Mouse (Mus musculus) heart, embryonic 11.5 days (tissue): ENCODE measurements at regions not wholly inside any gene's neighbourhood (a gene's known extent, or its start where the extent isn't known, plus 50 kb on each side); places are given as distances from the start of the nearest gene placed in this dataset.
"Not testable (repeated sequence)": the region's sequence is repeated elsewhere in the genome, so short reads cannot be mapped to it uniquely, and the experiment has no call there.

ENCODE experiments used
- ATAC-seq: fragments of 200-750 bp; cut with Nextera tagmentation; replicated peaks from 2 replicates; pipeline ENCODE4 v1.8.0; 2017; ENCODE audit warnings: moderate library complexity; ENCODE audit not compliant: insufficient number of reproducible peaks, low FRiP score, low TSS enrichment
- H3K27ac ChIP-seq: fragments of 300-500 bp; sonication (generic); 2 replicates; pipeline ENCODE4 v1.5.1; 2014; ENCODE audit warnings: mild to moderate bottlenecking, low read depth, low read length
- H3K27me3 ChIP-seq: fragments of 300-500 bp; sonication (generic); 2 replicates; pipeline ENCODE4 v1.6.1; 2014; ENCODE audit warnings: mild to moderate bottlenecking, low read length, mixed read lengths; ENCODE audit not compliant: control insufficient read depth, insufficient read depth
- H3K36me3 ChIP-seq: fragments of 300-500 bp; sonication (generic); 2 replicates; pipeline ENCODE4 v1.6.1; 2014; ENCODE audit warnings: mild to moderate bottlenecking, low read length, moderate library complexity, mixed read lengths; ENCODE audit not compliant: control insufficient read depth, insufficient read depth
- H3K4me1 ChIP-seq: fragments of 300-500 bp; sonication (generic); 2 replicates; pipeline ENCODE4 v1.6.1; 2014; ENCODE audit warnings: low read length; ENCODE audit not compliant: control insufficient read depth, insufficient read depth
- H3K4me2 ChIP-seq: fragments of 300-500 bp; sonication (generic); 2 replicates; pipeline ENCODE4 v1.6.1; 2014; ENCODE audit warnings: mild to moderate bottlenecking, moderate library complexity
- H3K4me3 ChIP-seq: fragments of 300-500 bp; sonication (generic); 2 replicates; pipeline ENCODE4 v1.5.1; 2014; ENCODE audit warnings: low read depth, low read length
- H3K9ac ChIP-seq: fragments of 300-500 bp; sonication (generic); 2 replicates; pipeline ENCODE4 v1.6.1; 2014; ENCODE audit warnings: mild to moderate bottlenecking, low read depth, low read length, moderate library complexity
- H3K9me3 ChIP-seq: fragments of 300-500 bp; sonication (generic); replicated peaks from 2 replicates; pipeline ENCODE4 v1.6.1; 2016; ENCODE audit warnings: low read length; ENCODE audit not compliant: control insufficient read depth
- WGBS: fragments of 180-500 bp; shearing (Covaris S2); extraction: QIAGEN DNeasy Blood & Tissue Kit; methylation state at CpG from one replicate; pipeline ENCODE4 v1.1.7; 2014; ENCODE audit not compliant: insufficient replicate concordance; 5-methylcytosine and 5-hydroxymethylcytosine counted together

DNA sequence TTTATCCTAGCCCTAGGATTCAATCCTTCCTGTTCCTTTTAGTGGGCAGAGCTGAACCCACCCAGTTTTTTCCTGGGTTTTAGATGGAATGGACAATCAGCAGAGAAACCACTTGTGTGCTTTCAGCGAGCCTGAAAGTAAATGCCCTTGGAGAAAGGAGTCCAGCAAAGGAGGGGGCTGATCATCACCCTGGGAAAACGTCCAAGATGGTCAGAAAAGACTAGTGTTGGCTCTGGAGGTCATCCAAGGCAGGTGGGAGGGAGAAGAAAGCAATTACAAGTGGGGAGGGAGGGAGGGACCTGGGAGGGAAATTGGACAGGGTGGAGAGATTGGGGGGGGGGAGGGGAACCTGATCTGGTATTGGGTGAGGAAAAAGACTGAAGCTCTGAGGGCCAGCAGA, 55.6 kb upstream of the Zfp366 start:
- no peaks in the 10 kb centered on the region for H3K27me3 ChIP-seq
- H3K9ac ChIP-seq: no peak overlapping the region
- WGBS: 41% methylated on average over 2 of the region's 2 CpGs
- H3K9me3 ChIP-seq: no peaks in the 10 kb centered on the region
- H3K4me3 ChIP-seq: no peak overlapping the region
- ATAC-seq: no peak
- H3K27ac ChIP-seq: no peak overlapping the region
- peaks cover 9% of the 10 kb centered on the region; the same call in 1 of the 2 replicates for H3K4me1 ChIP-seq
- no peaks in the 10 kb centered on the region for H3K36me3 ChIP-seq
- no peak overlapping the region for H3K4me2 ChIP-seq

- ATAC-seq: no peak
- H3K4me2 ChIP-seq: no peak overlapping the region
- peaks cover 9% of the 10 kb centered on the region; the same call in 1 of the 2 replicates for H3K4me1 ChIP-seq
- H3K4me3 ChIP-seq: no peak overlapping the region
- WGBS: 72% methylated on average over 5 of the region's 5 CpGs
- H3K9me3 ChIP-seq: no peaks in the 10 kb centered on the region
- H3K36me3 ChIP-seq: no peaks in the 10 kb centered on the region
- H3K27me3 ChIP-seq: no peaks in the 10 kb centered on the region
- no peak overlapping the region for H3K27ac ChIP-seq
- H3K9ac ChIP-seq: no peak overlapping the region
Observed at GRCm38 (mm10) chr13:99128284-99128691, 56.3 kb upstream of the Zfp366 start.

DNA sequence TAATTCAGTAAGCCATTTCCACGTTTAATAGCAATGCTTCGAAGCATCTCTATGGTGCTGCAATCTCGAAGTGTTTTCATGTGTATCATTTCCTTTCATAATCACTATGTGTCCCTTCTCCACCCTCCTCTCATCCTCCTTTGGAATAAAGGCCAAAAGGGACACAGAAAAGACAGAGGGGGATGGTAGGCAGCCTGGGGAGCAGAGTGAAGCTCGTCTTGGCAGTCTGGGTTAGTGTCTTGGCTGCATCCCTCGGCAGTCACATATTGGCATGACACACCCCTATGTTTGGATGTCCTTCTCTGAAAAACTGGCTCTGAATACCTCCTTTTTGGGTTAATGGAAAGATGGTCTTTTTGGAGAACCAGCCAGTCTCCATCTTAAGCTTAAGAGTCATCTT, 56.9 kb upstream of the Zfp366 start:
- no peaks in the 10 kb centered on the region for H3K9me3 ChIP-seq
- H3K4me2 ChIP-seq: no peak overlapping the region
- no peaks in the 10 kb centered on the region for H3K27me3 ChIP-seq
- WGBS: 81% methylated on average over 5 of the region's 5 CpGs
- no peak overlapping the region for H3K27ac ChIP-seq
- no peak overlapping the region for H3K4me3 ChIP-seq
- no peak for ATAC-seq
- H3K4me1 ChIP-seq: peaks cover 9% of the 10 kb centered on the region; the same call in 1 of the 2 replicates
- H3K9ac ChIP-seq: no peak overlapping the region
- H3K36me3 ChIP-seq: no peaks in the 10 kb centered on the region

- H3K4me1 ChIP-seq, H3K4me3 ChIP-seq, H3K4me2 ChIP-seq, ATAC-seq, H3K9ac ChIP-seq, H3K27ac ChIP-seq, H3K27me3 ChIP-seq, H3K9me3 ChIP-seq, H3K36me3 ChIP-seq: not testable (repeated sequence)
- WGBS: 96% methylated on average over 10 of the region's 10 CpGs
Observed at GRCm38 (mm10) chr13:99126971-99127370, 57.7 kb upstream of the Zfp366 start.

- 74% methylated on average over 8 of the region's 8 CpGs for WGBS
- Histone ChIP-seq H3K27ac (no peak overlapping the region), H3K36me3 (no peaks in the 10 kb centered on the region), H3K27me3 (no peaks in the 10 kb centered on the region), H3K4me2 (no peak overlapping the region), H3K4me3 (no peak overlapping the region), H3K9me3 (no peaks in the 10 kb centered on the region), H3K9ac (no peak overlapping the region), H3K4me1 (peaks cover 9% of the 10 kb centered on the region; the same call in 1 of the 2 replicates)
- ATAC-seq: no peak
Observed at GRCm38 (mm10) chr13:99126538-99126937, 58.1 kb upstream of the Zfp366 start.

DNA sequence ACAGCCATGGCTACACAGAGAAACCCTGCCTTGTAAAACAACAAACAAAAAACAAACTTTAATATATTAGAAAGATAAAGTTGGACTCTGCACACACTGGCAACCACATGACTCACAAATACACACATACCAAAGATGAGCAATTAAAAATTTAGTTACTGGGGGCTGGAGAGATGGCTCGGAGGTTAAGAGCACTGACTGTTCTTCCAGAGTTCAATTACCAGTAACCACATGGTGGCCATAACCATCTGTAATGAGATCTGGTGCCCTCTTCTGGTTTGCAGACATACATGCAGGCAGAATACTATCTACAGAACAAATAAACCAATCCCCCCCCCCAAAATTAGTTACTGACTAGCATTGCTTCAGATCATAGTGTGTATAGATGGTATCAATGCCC, 58.7 kb upstream of the Zfp366 start:
- no peak for ATAC-seq
- Histone ChIP-seq H3K4me3 (no peak overlapping the region), H3K27ac (no peak overlapping the region), H3K27me3 (no peaks in the 10 kb centered on the region), H3K9me3 (no peaks in the 10 kb centered on the region), H3K4me2 (no peak overlapping the region), H3K9ac (no peak overlapping the region), H3K36me3 (no peaks in the 10 kb centered on the region), H3K4me1 (peaks cover 9% of the 10 kb centered on the region; the same call in 1 of the 2 replicates)
- 79% methylated on average over 1 of the region's 1 CpGs for WGBS

DNA sequence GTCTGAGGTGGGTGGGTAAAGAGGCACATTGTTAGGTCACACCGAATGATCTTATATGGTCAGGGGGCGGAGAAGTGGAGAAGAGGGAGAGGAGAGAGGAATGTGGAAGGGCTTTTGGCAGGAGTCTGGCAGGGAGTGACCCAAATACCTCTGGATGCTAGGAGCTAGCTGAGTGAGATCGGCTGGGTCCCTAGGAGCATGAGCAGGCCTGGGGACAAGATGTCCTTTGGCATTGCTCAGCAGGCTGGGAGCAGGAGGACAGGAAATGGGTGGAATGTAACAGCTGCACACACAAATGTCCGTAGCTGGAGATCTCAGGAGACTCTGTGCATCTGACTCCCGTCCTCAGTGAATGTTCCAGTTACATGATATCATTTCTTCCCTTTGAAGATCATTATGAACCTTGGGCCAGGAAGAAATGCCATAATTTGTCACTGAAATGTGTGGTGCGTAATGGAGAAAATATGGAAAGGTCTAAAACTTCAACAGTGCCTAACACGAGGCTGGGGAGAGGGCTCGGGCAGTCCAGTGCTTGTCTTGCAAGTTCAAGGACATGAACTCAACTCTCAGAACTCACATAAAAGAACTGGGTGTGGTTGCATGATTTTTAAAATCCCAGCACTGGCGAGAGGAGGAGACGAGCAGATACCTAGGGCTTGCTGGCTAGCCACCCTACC, 59.6 kb upstream of the Zfp366 start:
- H3K4me1 ChIP-seq: peaks cover 9% of the 10 kb centered on the region; the same call in 1 of the 2 replicates
- no peak overlapping the region for H3K4me3 ChIP-seq
- WGBS: 58% methylated on average over 10 of the region's 10 CpGs
- no peaks in the 10 kb centered on the region for H3K9me3 ChIP-seq
- ATAC-seq: no peak
- H3K36me3 ChIP-seq: no peaks in the 10 kb centered on the region
- H3K4me2 ChIP-seq: no peak overlapping the region
- H3K9ac ChIP-seq: no peak overlapping the region
- no peaks in the 10 kb centered on the region for H3K27me3 ChIP-seq
- H3K27ac ChIP-seq: no peak overlapping the region

DNA sequence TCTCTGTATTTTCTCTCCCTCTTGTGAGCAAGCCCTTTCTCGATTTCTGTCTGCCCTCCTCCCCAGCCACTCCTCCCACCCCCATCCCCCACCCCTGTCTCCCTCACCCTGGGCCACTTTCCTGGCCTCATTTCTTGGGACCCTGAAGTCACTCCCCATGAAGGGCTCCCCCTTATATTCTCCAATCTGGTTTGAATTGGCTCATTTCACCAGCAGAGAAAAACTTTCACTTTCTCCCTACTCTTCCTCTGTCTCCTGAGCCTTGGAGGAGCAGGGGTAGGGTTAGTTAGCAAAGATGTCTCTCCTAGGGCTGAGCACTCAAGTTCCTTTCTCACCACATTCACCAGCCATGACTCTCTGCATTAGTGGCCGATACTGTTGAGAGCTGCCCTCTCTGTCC, 60.5 kb upstream of the Zfp366 start:
- ATAC-seq: no peak
- Histone ChIP-seq H3K4me2 (no peak overlapping the region), H3K36me3 (no peaks in the 10 kb centered on the region), H3K4me3 (no peak overlapping the region), H3K27me3 (no peaks in the 10 kb centered on the region), H3K9me3 (no peaks in the 10 kb centered on the region), H3K9ac (no peak overlapping the region), H3K4me1 (peaks cover 9% of the 10 kb centered on the region; the same call in 1 of the 2 replicates), H3K27ac (no peak overlapping the region)
- WGBS: 37% methylated on average over 2 of the region's 2 CpGs

DNA sequence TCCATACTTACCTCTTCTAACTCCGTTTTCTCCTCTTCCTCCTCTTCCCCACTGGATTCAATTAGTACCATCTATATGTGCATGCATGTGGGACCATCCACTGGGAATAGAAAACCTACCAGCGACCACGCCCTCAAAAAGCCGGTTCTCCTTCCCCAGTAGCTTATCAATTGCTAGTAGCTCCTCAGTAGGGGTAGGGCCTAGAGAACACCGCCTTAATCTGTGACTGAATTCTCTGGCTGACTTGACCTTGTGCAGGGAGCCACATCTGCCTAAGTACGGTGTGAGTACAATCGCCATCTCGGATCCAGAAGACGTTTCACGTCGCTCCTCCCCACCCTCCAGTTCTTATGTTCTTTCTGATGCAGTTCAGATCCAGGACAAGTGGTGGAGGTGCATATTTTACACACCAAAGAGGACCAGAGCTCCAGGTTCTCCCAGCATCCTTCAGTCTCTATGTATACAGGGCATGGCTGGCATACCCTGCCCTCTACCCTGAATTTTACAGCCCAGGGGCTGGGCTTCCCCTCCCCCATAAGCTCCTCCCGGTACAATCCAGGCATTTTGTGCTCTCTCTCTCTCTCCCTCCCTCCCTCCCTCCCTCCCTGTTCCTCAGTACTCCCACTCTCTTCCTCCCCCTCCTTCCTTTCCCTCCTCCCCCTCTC, 61.0 kb upstream of the Zfp366 start:
- H3K27ac ChIP-seq: no peak overlapping the region
- H3K4me3 ChIP-seq: no peak overlapping the region
- no peaks in the 10 kb centered on the region for H3K27me3 ChIP-seq
- H3K36me3 ChIP-seq: no peaks in the 10 kb centered on the region
- no peaks in the 10 kb centered on the region for H3K9me3 ChIP-seq
- no peak overlapping the region for H3K9ac ChIP-seq
- peaks cover 9% of the 10 kb centered on the region; the same call in 1 of the 2 replicates for H3K4me1 ChIP-seq
- no peak for ATAC-seq
- WGBS: 70% methylated on average over 12 of the region's 12 CpGs
- no peak overlapping the region for H3K4me2 ChIP-seq
